Mouse (Mus musculus) CD4-positive, CD25-positive, alpha-beta regulatory T cell, adult 2 months (primary cell): ENCODE measurements at regions not wholly inside any gene's neighbourhood (a gene's known extent, or its start where the extent isn't known, plus 50 kb on each side); places are given as distances from the start of the nearest gene placed in this dataset.
"Not testable (repeated sequence)": the region's sequence is repeated elsewhere in the genome, so short reads cannot be mapped to it uniquely, and the experiment has no call there.

Experiments
- DNase-seq: peaks from one replicate; pipeline ENCODE4 v3.0.0-alpha.2; 2012; ENCODE audit warnings: low read depth, low spot score

GRCm38 (mm10) chr19:3083438-3083837 is 199.3 kb upstream of the Mrpl21 start:
- peak; percentile 26 for DNase-seq

DNA sequence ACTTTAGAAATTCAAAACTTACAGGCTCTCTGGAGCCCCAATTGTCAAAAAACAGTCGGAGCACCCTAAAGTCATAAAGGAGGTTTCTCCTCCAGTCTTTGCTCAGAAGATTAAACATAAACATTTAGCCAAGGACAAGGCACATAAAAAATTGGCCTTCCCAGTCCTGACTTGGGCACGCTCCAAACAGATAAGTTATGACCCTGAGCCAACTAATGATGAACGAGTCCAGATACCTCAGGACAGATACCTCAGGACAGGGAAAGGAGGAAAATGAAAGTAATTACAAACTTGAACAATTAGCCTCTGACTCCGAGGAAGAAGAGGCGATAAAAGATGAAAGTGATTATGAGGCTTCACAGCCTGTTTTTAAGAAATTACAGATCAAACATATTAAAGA is 190.9 kb upstream of the Mrpl21 start:
- DNase-seq, result not testable (repeated sequence)
